Mouse (Mus musculus) heart, postnatal 0 days (tissue): Measurements from ENCODE around the gene Gm10803. TPM values are rescaled to one million over a fixed set of nuclear protein-coding genes. Genes with fewer than 3 reads are reported as not detected.
A peak's percentile ranks its signal among the peaks of the same experiment; 100 is the strongest.

Experiments used
- ATAC-seq: fragments of 200-750 bp; cut with Nextera tagmentation; 2 replicates; pipeline ENCODE4 v1.8.0; 2017; ENCODE audit warnings: low read depth, moderate number of reproducible peaks, moderate library complexity; ENCODE audit not compliant: insufficient read depth
- DNase-seq: peaks from one replicate; pipeline ENCODE4 v3.0.0-alpha.2; 2016; ENCODE audit warnings: low spot score
- H3K27ac ChIP-seq: fragments of 300-500 bp; sonication (generic); 2 replicates; pipeline ENCODE4 v1.5.1; 2014; ENCODE audit warnings: low read depth, mild to moderate bottlenecking
- H3K27me3 ChIP-seq: fragments of 300-500 bp; sonication (generic); 2 replicates; pipeline ENCODE4 v1.6.1; 2014; ENCODE audit warnings: low read length, mixed read lengths; ENCODE audit not compliant: control insufficient read depth, insufficient read depth
- H3K36me3 ChIP-seq: fragments of 300-500 bp; sonication (generic); replicated peaks from 2 replicates; pipeline ENCODE4 v1.6.1; 2014; ENCODE audit warnings: low read length, mixed read lengths; ENCODE audit not compliant: control insufficient read depth, insufficient read depth
- H3K4me1 ChIP-seq: fragments of 300-500 bp; sonication (generic); 2 replicates; pipeline ENCODE4 v1.6.1; 2014; ENCODE audit warnings: antibody characterized with exemption; ENCODE audit not compliant: control insufficient read depth, insufficient read depth
- H3K4me2 ChIP-seq: fragments of 300-500 bp; sonication (generic); 2 replicates; pipeline ENCODE4 v1.6.1; 2014; ENCODE audit warnings: low read depth, mild to moderate bottlenecking, low read length, moderate library complexity
- H3K4me3 ChIP-seq: fragments of 300-500 bp; sonication (generic); 2 replicates; pipeline ENCODE4 v1.5.1; 2014; ENCODE audit warnings: low read depth, low read length
- H3K9ac ChIP-seq: fragments of 300-500 bp; sonication (generic); replicated peaks from 2 replicates; pipeline ENCODE4 v1.6.1; 2014; ENCODE audit warnings: low read depth, low read length, mixed read lengths
- H3K9me3 ChIP-seq: fragments of 300-500 bp; sonication (generic); replicated peaks from 2 replicates; pipeline ENCODE4 v1.6.1; 2016; ENCODE audit warnings: low read length; ENCODE audit not compliant: control insufficient read depth
- CTCF ChIP-seq: IDR thresholded peaks from 2 replicates; pipeline ENCODE4 v1.5.1; 2016; ENCODE audit warnings: antibody characterized with exemption, control low read depth, low read depth
- EP300 ChIP-seq: IDR thresholded peaks from 2 replicates; pipeline ENCODE4 v1.6.1; 2016; ENCODE audit warnings: antibody characterized with exemption, low read depth
- WGBS: fragments of 180-500 bp; shearing (Covaris S2); extraction: QIAGEN DNeasy Blood & Tissue Kit; methylation state at CpG from one replicate; pipeline ENCODE4 v1.1.7; 2014; 5-methylcytosine and 5-hydroxymethylcytosine counted together
- polyA plus RNA-seq: library from polyadenylated mRNA; unstranded; fragments of >200 nt; fragmentation: Nextera tagmentation; extraction: Ambion mirVana; gene quantifications from 2 replicates; pipeline ENCODE4 v1.2.1, GENCODE M21; 2015
- total RNA-seq: library from RNA; depleted of rRNA; stranded (reverse); fragments of >200 nt; gene quantifications from 2 replicates; pipeline ENCODE4 v1.2.3, GENCODE M21; 2014; ENCODE audit warnings: low replicate concordance

Gm10803 gene
- total and polyA plus RNA-seq, 2 experiments from 2014 or later, result not detected

DNA sequence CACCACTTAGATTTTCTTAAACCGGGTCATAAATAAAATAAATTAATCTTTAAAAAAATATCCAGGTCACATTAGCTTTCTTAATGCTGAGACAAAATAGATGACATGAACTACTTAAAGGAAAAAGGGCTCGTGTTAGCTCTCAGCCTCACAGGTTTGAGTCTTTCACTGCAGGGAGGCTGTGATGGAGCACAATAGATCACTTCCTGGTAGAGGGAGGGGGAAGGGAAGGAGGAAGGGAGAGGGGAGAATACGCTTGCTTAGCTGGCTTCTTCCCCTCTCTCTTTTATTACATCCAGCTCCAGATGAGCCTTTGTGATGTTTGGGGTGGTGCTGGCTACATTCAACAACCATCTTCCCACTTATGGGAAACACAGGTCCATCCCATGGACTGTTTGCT is 20.9 kb downstream of the Gm10803 start:
- ATAC-seq (no peak), DNase-seq (no peak)
- H3K4me3 ChIP-seq, result no peak overlapping the region
- H3K9me3 ChIP-seq, result no peaks in the 10 kb centered on the region
- TF ChIP-seq EP300 (no peak), CTCF (no peak)
- no peaks in the 10 kb centered on the region for H3K27me3 ChIP-seq
- no peak overlapping the region for H3K27ac ChIP-seq
- no peak overlapping the region for H3K4me2 ChIP-seq
- 52% methylated on average over 3 of the region's 3 CpGs for WGBS
- no peak overlapping the region for H3K9ac ChIP-seq
- H3K4me1 ChIP-seq, result no peaks in the 10 kb centered on the region
- no peaks in the 10 kb centered on the region for H3K36me3 ChIP-seq

DNA sequence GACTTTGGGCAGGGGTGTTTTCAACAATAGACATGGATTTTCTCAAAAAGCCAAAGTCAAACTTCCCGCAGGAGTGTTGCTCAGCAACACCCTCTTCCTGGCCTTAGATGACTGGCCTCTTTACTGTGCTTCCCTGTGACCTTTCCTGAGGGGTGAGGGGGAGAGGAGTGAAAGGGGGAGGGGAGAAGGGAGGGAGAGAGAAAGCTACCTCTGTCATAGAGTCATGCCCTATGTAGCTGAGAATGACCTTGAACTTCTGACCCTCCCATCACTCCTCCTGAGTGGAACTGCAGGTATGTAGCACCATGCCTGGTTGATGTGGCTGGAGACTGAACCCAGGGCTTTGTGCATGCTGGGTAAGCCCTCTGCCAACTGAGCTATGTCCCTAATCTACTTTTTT is 25.5 kb downstream of the Gm10803 start:
- Histone ChIP-seq H3K27ac (no peak overlapping the region), H3K4me2 (no peak overlapping the region)

DNA sequence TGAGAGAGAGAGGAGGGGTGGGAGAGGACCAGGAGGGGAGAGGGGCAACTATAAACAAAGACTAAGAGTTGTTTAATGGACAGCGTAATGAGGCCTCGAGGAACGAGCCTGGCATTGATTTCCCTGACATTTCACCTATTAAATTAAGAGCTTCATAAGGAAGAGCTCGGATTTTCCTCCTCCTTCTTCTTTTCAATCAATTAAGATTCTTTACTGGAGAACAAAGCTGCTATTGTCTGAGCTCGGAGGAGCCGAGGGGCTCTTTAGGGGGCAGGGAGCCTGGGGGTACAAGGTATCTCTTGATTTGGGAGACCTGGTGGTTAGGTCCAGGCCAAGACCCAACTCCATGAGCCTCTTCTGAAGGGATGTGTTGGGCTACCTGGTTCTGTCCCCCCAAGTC is 27.1 kb downstream of the Gm10803 start:
- Histone ChIP-seq H3K27me3 (no peaks in the 10 kb centered on the region), H3K36me3 (no peaks in the 10 kb centered on the region), H3K9me3 (no peaks in the 10 kb centered on the region), H3K4me1 (peaks cover 5% of the 10 kb centered on the region; the same call in 1 of the 2 replicates), H3K9ac (no peak overlapping the region), H3K27ac (no peak overlapping the region), H3K4me3 (no peak overlapping the region), H3K4me2 (no peak overlapping the region)
- no peak for ATAC-seq
- 68% methylated on average over 6 of the region's 6 CpGs for WGBS
- TF ChIP-seq CTCF (no peak), EP300 (no peak)
- no peak for DNase-seq

More for the DNA sequence above, 25.5 kb downstream of the Gm10803 start:
- H3K4me1 ChIP-seq, result no peaks in the 10 kb centered on the region
- WGBS, result 39% methylated on average over 1 of the region's 1 CpGs
- no peaks in the 10 kb centered on the region for H3K9me3 ChIP-seq
- TF ChIP-seq CTCF, result no peak
- ATAC-seq (no peak), DNase-seq (no peak)
- H3K4me3 ChIP-seq, result no peak overlapping the region
- H3K27me3 ChIP-seq, result no peaks in the 10 kb centered on the region
- H3K36me3 ChIP-seq, result no peaks in the 10 kb centered on the region
- H3K9ac ChIP-seq, result no peak overlapping the region

GRCm38 (mm10) chr2:93589875-93590274 is 29.5 kb downstream of the Gm10803 start:
- Histone ChIP-seq H3K36me3 (no peaks in the 10 kb centered on the region), H3K9me3 (no peaks in the 10 kb centered on the region), H3K27me3 (no peaks in the 10 kb centered on the region), H3K4me3 (no peak overlapping the region), H3K4me1 (peaks cover 5% of the 10 kb centered on the region; the same call in 1 of the 2 replicates), H3K27ac (no peak overlapping the region), H3K4me2 (no peak overlapping the region), H3K9ac (no peak overlapping the region)
- WGBS, result 53% methylated on average over 4 of the region's 4 CpGs
- ATAC-seq (no peak), DNase-seq (no peak)
- TF ChIP-seq CTCF (no peak), EP300 (no peak)

GRCm38 (mm10) chr2:93591706-93592105 is 31.3 kb downstream of the Gm10803 start:
- no peak overlapping the region for H3K27ac ChIP-seq
- no peaks in the 10 kb centered on the region for H3K36me3 ChIP-seq
- ATAC-seq, result no peak
- no peak for TF ChIP-seq CTCF
- H3K4me3 ChIP-seq, result no peak overlapping the region
- 0 out of 2 replicates have a peak, but pooled peaks cover 3% of the 10 kb centered on the region for H3K27me3 ChIP-seq
- no peak for DNase-seq
- peaks cover 5% of the 10 kb centered on the region; the same call in 1 of the 2 replicates for H3K4me1 ChIP-seq
- WGBS, result 56% methylated on average over 2 of the region's 2 CpGs
- no peak overlapping the region for H3K9ac ChIP-seq
- H3K9me3 ChIP-seq, result no peaks in the 10 kb centered on the region
- no peak overlapping the region for H3K4me2 ChIP-seq

DNA sequence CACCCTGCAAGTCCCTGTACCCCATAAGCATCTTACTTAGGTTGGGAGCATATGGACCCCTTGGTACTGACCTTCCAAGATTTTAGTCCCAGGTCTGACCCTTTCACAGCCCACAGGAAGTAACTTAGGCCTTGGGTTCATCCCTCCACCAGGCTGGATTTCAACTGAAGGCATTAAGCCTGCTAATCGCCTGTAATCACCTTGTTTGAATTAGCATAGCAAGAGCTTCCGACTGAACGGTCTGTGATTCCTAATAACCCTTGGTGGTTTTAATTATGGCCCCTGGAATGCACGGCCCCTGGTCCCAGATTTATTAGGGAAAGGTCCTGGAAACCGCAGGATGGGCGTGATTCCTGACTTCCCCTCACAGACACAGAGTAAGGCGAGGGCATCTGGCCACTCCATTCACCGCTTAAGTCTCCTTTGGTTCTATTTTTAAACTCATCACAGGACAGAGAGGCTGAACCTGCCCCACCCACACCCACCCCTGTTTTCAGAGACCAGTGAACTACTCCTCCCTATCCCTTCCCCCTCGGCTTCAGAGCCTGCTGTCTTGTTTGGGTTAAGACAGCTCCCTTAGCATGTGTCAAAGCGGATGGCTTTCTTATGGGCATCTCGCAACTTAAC is 31.9 kb downstream of the Gm10803 start:
- no peak for ATAC-seq
- peak; percentile 29 for DNase-seq
- 34% methylated on average over 11 of the region's 11 CpGs for WGBS
- H3K36me3 ChIP-seq, result no peaks in the 10 kb centered on the region
- TF ChIP-seq EP300 (no peak), CTCF (no peak)
- H3K27ac ChIP-seq, result no peak overlapping the region
- peaks cover 5% of the 10 kb centered on the region; the same call in 1 of the 2 replicates for H3K4me1 ChIP-seq
- no peak overlapping the region for H3K4me3 ChIP-seq
- H3K9ac ChIP-seq, result no peak overlapping the region
- no peaks in the 10 kb centered on the region for H3K9me3 ChIP-seq
- 0 out of 2 replicates have a peak, but pooled peaks cover 3% of the 10 kb centered on the region for H3K27me3 ChIP-seq
- H3K4me2 ChIP-seq, result no peak overlapping the region
